Mouse (Mus musculus): Measurements from ENCODE around the gene Lgals2. TPM values are rescaled to one million over a fixed set of nuclear protein-coding genes. Genes with fewer than 3 reads are reported as not detected.

Lgals2 gene
- total RNA-seq (2023) = not detected

GRCm38 (mm10) chr15:78855303-78855965 lies at the start of gene Lgals2:
Lgals2 (minus strand) TSS chr15:78855529.

GRCm38 (mm10) chr15:78899740-78900584 lies 44.6 kb upstream of the Lgals2 start, which contains the start of gene Sh3bp1:
Sh3bp1 (plus strand) TSS chr15:78899768.

GRCm38 (mm10) chr15:78899409-78899739 lies 44.0 kb upstream of the Lgals2 start, which contains the start of gene Gm49510:
Gm49510 (plus strand) TSS chr15:78899667.

GRCm38 (mm10) chr15:78876991-78877809 lies 21.9 kb upstream of the Lgals2 start, which contains the start of gene Gga1:
Gga1 (plus strand) TSS chr15:78877190.

DNA sequence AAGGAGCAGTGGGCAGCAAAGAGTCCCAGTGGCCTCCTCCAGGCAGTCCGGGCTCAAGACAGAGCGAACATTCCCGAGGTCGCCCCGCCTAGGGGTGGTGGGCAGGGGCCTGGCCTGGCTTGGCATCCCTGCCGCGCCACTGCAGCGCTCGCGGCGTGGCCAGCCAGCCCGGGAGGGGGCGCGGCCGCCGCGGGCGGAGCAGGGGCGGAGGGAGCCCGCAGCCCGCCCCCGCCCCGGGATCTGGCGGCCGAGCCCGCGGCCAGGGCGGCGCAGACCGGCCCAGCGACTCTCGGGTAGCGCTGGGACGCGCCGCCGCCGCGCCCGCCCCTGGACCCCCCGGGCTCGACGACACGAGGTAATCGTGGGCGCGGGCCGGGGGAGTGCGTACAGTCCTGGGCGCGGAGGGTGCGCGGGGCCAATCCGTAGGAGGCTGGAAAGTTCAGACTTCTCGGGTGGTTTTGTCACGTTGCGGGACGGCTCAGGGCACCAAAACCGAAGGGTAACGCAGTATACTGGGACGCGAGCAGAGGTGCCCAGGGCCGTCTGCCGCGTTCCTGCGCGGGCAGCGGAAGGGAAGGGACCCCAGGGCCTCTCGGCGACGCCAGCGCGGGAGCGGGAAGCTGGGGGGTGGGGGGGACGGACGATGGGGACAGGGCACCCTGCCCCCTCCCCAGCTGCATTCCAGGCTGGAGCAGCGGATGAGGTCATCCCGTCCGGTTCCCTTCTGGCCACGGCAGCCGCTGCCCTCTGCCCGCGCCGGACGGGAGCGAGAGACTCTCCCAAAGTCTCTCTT lies 12.8 kb downstream of the Lgals2 start, which contains the start of gene Cdc42ep1:
TSS of gene Cdc42ep1 (plus strand) at position 254 of the 793 bp plus-strand sequence.

GRCm38 (mm10) chr15:78802776-78803391 lies 52.4 kb downstream of the Lgals2 start, which contains the start of gene Card10:
Card10 (minus strand) TSS chr15:78803042.

Other genes starting within 250 kb of the Lgals2 start
- not detected for gene Elfn2, start 136.8 kb downstream of the Lgals2 start, total RNA-seq (2023)
- 10 to 100 TPM; 51.2 to 57.9 TPM for gene Mfng, start 82.1 kb downstream of the Lgals2 start, total RNA-seq (2023)
- gene Card10, start 52.5 kb downstream of the Lgals2 start, total RNA-seq (2023) = 10 to 100 TPM; 14.9 to 15.0 TPM
- gene Cdc42ep1, start 12.9 kb downstream of the Lgals2 start, total RNA-seq (2023) = not detected
- 100 to 1,000 TPM; 103 TPM for gene Gga1, start 21.7 kb upstream of the Lgals2 start, total RNA-seq (2023)
- gene Gm49510, start 44.1 kb upstream of the Lgals2 start, total RNA-seq (2023) = under 1 TPM in 1 of 2 experiments, not detected in 1; 0.49 TPM
- 100 to 1,000 TPM; 271 to 290 TPM for gene Sh3bp1, start 44.2 kb upstream of the Lgals2 start, total RNA-seq (2023)
- 1 to 10 TPM; 2.1 to 2.8 TPM for gene Pdxp, start 58.4 kb upstream of the Lgals2 start, total RNA-seq (2023)
- 100 to 1,000 TPM; 166 to 215 TPM for gene Lgals1, start 71.2 kb upstream of the Lgals2 start, total RNA-seq (2023)
- 10 to 100 TPM; 27.1 to 27.5 TPM for gene Nol12, start 79.4 kb upstream of the Lgals2 start, total RNA-seq (2023)
- 10 to 100 TPM; 47.8 to 54.4 TPM for gene Triobp, start 92.2 kb upstream of the Lgals2 start, total RNA-seq (2023)
- gene H1f0, start 172.9 kb upstream of the Lgals2 start, total RNA-seq (2023) = 10 to 100 TPM; 41.2 to 48.2 TPM
- gene Galr3, start 186.4 kb upstream of the Lgals2 start, total RNA-seq (2023) = not detected
- gene Ankrd54, start 207.4 kb upstream of the Lgals2 start, total RNA-seq (2023) = 10 to 100 TPM; 14.7 to 17.8 TPM
- gene Eif3l, start 219.7 kb upstream of the Lgals2 start, total RNA-seq (2023) = 10 to 100 TPM; 90.7 to 95.1 TPM

All from monocyte, adult 59 days (primary cell).